Mouse (Mus musculus) cerebellum, adult (tissue): Measurements from ENCODE around the gene Cd19.
"Not testable (repeated sequence)": the region's sequence is repeated elsewhere in the genome, so short reads cannot be mapped to it uniquely, and the experiment has no call there.

Source experiments
- ATAC-seq: cut with Nextera tagmentation; 2 replicates; pipeline ENCODE4 v1.9.2; 2017; ENCODE audit warnings: mild to moderate bottlenecking, moderate library complexity, mixed read lengths; ENCODE audit not compliant: insufficient number of reproducible peaks, low FRiP score, low TSS enrichment

Gene Cd19

DNA sequence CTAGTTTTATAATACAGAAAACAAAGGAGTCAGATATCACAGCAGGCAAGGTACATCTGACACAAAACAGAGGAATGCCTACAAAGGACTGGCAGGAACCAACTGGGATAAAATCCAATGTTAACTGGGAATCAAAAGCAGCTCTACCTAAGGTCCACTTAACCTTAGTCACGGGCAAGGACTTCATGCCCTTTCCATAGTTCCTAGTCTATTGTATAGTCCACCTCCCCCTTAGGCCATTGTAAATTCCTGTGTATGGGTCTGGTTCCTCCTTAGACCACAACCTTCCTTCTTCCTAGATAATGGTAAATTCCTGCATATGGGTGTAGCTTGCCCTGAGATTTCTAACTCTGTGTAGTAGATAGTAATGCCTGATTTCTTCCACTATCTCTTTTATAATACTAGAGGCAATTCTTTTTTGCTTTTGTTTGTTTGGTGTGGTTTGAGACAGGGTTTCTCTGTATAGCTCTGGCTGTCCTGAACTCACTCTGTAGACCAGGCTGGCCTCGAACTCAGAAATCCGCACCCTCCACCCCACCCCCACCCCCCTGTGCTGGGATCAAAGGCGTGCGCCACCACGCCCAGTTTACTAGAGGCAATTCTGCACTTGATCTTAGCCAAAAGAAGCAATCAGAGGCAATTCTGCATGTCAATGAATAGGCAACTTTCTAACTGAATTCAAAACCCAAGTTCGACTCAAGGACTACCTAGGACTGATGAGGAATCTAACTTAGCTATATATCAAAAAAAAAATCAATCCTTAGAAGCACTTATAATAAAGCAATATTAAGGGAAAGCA lies 22.4 kb downstream of the Cd19 start:
- not testable (repeated sequence) for ATAC-seq

DNA sequence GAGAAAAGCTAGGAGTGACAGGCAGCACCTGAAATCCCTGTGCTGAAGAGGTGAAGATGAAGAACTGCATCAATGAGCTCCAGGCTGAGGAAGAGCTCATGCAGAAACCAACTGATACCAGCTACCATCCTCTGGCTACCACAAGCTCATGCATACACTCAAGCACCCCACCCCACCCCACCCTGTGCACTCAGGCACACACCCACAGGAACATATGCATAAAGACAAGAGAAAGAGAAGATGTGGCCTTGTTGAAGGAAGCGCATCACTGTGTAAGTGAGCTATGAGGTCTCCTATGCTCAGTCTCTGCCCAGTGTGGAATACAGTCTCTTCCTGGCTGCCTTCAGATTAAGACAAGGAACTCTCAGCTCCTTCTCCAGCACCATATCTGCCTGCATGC lies 26.5 kb downstream of the Cd19 start:
- no peak for ATAC-seq

GRCm38 (mm10) chr7:126383565-126383964 lies 31.1 kb downstream of the Cd19 start:
- no peak for ATAC-seq

DNA sequence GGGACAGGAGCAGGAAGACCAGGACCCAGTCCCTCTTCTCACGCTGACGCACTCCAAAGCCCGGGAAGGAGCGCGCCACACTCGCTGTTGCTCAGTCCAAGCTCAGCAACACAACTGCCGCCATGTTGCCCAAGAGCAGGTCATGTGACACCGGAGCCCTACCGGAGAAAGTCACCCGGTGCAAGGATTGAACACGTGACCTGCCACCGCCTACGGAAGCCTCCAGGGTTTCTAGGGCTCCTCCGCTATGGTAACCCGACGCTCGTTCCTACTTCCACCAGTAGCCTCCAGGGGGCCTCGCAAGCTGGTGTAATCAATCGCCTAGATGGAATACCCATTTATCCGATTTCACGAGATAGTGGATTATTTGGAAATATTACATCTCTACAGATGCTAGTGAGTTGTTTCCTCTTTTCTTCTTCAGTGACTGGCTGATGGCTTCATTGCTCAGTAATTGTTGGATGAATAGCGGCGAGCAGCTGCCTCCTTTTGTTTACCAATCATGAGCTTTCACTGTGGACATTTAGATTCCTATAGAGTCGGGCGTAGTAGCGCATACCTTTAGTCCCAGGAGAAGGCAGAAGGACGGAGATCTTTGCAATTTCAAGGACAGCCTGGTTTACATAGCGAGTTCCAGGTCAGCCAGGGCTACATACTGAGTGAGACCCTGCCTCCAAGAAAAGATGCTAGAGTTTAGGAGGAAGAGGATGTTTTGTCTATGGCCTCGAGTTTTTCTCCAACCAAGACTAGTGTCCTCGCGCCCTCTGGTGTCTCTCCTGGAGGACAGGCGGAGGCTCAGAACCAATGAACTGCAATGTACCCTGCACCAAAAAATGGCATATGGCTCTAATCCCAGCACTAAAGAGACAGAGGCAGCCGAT lies 37.2 kb downstream of the Cd19 start, which contains the start of gene Spns1:
TSS of gene Spns1 (minus strand) at position 173 of the 881 bp plus-strand sequence.
- ATAC-seq: peak; percentile 76; the same call in 1 of the 2 replicates

- peak; percentile 34; the same call in 1 of the 2 replicates for ATAC-seq
Observed at GRCm38 (mm10) chr7:126376903-126377277, 37.8 kb downstream of the Cd19 start.

DNA sequence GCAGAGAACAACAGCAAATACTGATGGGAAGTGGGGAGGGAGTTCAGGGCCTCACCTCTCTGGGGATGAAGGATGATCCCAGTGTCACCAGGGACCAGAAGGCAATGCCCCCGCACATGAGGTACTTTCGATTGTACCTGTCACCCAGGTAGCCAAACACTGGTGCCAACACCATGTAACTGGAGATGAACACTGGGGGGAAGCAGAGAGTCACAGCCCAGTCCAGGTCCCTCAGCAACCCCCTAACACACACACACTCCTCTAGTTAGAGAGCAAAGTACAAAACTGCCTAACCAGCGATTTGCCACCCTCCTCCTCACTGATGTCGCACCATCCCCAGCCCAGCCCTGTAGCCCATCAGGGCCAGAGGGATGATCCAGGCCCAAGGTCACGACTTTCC lies 39.7 kb downstream of the Cd19 start:
- ATAC-seq: no peak

GRCm38 (mm10) chr7:126374526-126374925 lies 40.2 kb downstream of the Cd19 start:
- ATAC-seq: no peak

DNA sequence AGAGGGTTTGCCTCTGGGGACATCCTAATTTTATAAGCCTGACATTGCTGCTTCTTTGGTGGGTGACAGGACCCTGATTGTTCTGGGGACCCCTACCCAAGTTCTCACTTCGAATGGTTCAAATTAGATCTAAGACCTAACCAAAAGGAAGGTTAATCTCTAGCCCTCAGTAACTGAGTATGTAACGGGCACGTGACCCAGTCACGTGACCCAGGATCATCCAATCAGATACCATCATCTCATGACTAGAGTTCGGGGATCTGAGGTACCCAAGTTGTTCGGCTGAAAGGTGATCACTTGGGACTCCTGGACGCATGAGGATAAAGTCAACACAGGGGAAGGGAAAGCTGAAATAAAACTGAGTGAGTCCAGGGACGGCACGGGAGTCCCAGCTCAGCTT lies 41.7 kb downstream of the Cd19 start:
- ATAC-seq: no peak

DNA sequence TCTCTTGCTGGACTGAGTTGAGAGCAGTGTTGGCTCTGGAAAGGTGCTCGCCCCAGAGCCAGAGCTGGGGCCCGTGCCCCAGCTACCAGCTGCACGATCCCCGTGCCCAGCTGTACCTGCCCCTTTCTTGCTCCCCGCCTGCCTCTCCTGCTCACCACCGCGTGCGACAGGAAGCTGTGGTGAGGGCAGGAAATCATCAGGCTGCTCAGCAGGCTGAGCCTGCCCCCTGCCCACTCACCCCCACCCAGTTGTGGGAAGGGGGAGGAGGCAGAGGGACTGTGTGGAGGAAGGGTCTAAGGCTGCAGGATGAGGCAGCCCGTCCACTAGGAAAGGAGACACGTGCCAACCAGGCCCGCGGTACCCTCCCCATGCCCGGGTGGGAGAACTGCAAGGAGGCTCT lies 45.3 kb downstream of the Cd19 start, which contains the start of gene Lat:
TSS of gene Lat (minus strand) at position 178 of the 400 bp plus-strand sequence.
- no peak for ATAC-seq

GRCm38 (mm10) chr7:126368367-126368766 lies 46.3 kb downstream of the Cd19 start:
- no peak for ATAC-seq

GRCm38 (mm10) chr7:126367636-126368035 lies 47.1 kb downstream of the Cd19 start:
- ATAC-seq: no peak

DNA sequence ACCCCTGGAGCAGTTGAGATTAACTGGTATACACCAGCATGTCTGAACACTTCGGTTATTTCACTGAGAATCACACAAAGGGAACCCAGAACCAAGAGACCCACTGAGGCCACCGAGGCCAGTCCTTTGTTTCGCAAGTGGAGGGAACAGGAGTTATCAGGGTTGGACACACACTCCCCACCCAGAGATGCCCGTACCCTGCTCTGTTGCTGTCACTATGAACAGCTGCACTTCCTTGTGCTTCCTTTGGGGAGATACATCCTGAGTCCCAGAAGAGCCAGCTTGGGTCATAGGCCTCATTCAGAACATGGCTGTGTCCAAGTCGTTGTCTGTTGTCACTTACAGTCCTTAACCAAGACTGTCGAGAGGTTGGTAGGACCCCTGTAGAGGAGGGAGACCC lies 51.7 kb downstream of the Cd19 start:
- no peak for ATAC-seq

GRCm38 (mm10) chr7:126359049-126359448 lies 55.6 kb downstream of the Cd19 start:
- ATAC-seq: no peak
